Mouse (Mus musculus) R1 (cell line): ENCODE results near the gene Inpp5d.

Experiments
- DNase-seq: peaks from one replicate; pipeline ENCODE4 v3.0.0-alpha.2; 2018; ENCODE audit warnings: low read depth, low spot score

Gene Inpp5d

GRCm38 (mm10) chr1:87623977-87624666 lies 4.0 kb downstream of the Inpp5d start:
- peak; percentile 40 for DNase-seq

GRCm38 (mm10) chr1:87624826-87625225 lies 4.7 kb downstream of the Inpp5d start:
- DNase-seq, result no peak

DNA sequence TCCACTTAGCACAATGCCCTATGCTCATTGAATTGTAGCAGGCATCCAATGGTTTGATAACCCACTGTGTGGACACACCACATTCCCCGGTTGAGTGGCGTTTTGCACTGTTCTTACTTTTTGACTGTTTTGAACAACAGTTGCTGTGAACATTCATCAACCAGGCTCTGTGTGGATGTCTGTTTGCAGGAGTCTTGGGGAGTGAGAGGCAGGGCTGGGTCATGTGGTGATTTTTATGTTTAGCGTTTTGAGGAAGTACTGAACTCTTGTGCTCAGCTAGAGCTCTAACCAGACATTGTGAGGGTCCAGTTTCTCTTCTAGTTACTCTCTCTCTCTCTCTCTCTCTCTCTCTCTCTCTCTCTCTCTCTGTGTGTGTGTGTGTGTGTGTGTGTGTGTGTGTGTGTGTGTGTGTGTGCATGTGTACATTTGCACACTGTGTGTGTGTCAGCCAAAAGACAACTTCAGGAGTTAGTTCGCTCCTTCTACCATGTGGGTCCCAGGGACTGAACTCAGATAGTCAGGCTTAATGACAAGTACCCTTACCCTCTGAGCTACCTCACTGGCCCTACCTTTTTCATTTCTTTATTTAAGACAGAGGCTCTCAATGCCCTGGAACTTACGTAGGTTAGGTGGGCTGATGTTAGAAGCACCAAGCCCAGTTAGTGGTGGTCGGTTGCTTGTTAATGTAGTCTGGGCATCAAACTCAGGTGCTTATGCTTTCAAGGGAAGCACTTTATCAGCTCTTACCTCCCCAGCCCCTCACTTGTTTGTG lies 5.3 kb downstream of the Inpp5d start:
- DNase-seq, result no peak

GRCm38 (mm10) chr1:87626344-87626743 lies 6.2 kb downstream of the Inpp5d start:
- DNase-seq, result no peak

DNA sequence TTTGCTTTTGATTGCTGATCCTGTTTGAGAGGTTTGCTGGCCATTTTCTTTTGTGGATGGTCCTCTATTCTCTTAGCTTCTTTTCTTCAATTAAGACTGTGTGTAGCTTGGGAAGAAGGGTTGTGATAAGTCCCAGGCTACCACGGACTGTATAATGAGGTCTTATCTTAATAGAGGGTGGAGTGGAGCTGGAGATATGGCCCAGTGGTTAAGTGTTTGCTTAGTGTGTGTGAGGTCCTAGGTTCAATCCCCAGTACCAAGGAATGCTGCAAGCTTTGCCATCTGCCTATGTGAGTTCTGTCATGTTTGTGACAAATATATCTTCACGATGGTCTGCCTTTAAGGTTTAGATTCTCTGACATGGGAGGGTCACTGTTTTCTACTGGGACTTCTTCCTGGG lies 8.0 kb downstream of the Inpp5d start:
- DNase-seq, result no peak

GRCm38 (mm10) chr1:87631584-87631983 lies 11.5 kb downstream of the Inpp5d start:
- DNase-seq, result no peak

GRCm38 (mm10) chr1:87632163-87632562 lies 12.1 kb downstream of the Inpp5d start:
- DNase-seq, result no peak

DNA sequence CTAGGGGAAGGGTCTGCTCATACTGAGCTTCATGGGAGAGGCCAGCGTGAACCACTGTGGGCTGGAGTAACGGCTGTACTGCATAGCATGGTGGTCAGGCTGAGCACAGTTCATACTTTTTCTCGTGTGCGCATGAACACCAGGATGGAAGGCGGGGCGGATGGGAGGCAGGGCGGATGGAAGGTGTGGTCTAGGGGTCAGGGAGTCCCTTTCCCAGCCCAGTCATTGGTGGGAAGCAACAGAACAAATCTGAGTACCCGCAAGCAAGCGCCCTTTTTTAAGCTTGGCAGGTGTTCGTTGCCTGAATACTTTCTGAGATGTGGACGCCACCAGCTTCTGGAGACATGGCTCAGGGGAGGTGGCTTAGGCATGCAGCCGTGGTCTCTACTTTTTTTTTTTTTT lies 16.6 kb downstream of the Inpp5d start:
- DNase-seq, result peak; percentile 68

DNA sequence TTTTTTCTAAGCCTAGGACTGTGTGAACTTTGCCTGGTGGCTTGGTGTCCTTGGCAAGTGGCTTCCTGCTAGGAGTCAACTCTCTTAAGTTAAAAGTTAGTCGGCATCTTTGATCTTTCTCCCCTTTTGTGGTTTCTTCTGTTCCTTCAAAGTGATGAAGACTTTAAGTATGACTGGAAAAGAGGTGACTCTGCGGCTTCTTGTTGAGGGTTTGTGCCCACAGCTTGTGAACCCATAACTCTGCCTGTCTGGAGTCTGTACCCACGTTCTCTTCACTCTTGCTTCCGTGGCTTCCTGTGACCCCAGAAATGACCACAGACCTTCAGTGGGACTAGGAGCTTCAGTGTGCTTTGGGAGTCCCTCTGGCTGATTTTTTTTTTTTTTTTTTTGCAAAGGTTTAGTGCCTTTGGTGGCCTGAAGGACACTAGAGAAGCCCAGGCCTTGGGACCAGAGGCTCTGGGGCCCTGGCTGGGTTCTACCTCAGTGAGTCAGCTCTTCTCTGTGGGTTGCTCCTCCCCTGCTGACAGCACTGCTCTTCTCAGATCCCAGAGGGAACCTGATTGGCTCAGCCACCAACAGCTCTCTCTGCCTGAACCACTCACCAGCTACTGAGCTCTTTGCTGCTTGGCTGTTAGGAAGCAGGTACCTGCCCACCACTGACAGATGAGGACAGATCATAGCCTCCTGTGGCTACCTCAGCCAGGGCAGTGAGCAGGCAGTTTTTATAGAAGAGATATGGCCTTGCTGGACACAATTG lies 17.2 kb downstream of the Inpp5d start:
- DNase-seq, result peak; percentile 80

- no peak for DNase-seq
These were observed 17.9 kb downstream of the Inpp5d start for GRCm38 (mm10) chr1:87637878-87638600.

GRCm38 (mm10) chr1:87639724-87640123 lies 19.6 kb downstream of the Inpp5d start:
- no peak for DNase-seq

DNA sequence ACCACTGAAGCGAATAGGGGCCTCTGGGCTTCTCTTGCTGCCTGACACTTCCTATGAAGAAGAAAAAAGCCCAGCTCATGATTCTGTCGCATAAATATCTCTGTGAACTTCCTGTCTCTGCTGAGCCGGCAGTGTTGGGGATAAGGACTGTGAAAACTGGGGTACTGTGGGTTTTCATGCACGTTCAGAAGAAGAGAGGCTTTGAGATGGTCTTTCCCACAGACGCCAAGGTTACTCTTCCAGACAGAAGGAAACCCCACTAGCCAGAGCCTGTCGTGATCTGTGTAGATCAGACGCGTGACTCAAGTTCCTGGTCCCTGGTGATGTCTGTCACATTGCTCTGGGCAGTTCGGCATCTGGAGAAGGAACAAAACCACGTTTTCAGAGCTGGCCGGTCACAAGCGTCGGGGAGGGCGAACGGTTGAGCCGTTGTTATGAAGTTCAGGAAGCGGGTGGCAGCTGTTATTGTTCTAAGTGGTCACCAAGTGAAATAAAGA lies 20.1 kb downstream of the Inpp5d start:
- no peak for DNase-seq

DNA sequence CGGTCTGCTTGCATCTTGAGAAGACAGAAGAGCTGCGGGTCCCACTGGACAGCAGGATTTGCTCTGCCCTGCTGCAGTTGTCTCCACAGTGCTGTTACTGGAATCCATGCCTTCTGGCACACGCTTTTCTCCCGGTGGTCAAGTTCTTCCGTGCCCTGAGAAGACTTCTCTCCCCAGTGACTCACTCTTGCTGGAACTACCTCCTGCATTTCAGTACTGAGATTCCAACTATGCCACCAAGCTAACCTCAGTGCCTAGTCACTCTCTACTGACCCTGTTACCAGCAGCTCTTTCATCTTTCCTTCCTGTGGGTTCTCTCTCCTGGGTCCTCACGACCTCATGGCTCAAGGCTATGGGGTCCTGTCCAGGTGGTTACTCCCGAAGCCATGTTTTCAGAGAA lies 22.9 kb downstream of the Inpp5d start:
- no peak for DNase-seq

DNA sequence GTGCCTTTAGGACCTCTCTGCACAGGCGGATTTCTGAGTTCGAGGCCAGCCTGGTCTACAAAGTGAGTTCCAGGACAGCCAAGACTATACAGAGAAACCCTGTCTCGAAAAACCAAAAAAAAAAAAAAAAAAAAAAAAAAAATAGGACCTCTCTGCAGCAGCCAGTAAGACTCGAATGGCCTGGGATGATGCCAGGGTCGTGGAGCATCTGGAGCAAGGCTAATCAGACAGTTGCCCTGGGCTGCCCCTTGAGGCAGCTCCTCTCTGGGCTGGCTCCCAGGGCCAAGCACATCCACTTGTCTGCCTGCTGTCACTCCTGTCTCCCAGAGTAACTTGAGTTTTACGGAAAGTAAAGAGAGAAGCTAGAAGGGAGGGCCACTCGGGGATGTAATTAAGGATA lies 24.9 kb downstream of the Inpp5d start:
- DNase-seq, result no peak

GRCm38 (mm10) chr1:87645748-87646147 lies 25.6 kb downstream of the Inpp5d start:
- DNase-seq, result no peak

GRCm38 (mm10) chr1:87647820-87648219 lies 27.7 kb downstream of the Inpp5d start:
- DNase-seq, result no peak

GRCm38 (mm10) chr1:87648657-87649056 lies 28.5 kb downstream of the Inpp5d start:
- no peak for DNase-seq

DNA sequence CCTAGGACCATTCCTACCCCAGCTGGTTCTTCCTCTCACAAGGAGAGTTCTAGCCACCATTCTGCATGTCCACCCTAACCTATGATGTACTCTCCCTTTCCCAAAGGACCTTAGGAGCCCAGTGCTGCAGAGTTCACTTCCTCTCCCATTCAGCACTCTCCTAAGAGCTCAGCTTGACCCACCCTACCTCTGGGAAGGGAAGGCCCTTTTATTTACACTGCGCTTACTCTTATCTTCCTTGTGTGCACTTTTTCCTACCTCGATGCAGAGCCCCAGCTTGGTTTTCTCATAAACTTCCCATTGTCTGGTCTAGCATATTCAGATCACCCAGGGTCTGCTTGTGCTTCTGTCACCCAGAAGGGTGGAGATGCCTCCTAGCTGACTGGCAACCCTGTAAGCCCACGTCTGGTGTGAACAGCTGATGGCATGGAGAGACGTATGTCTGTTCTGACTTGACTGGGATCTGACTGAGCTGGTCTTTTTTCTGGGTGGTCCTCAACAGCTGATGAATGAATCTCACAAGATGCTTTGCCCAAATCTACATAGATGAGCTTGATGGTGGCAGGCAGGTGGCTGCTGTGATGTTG lies 29.2 kb downstream of the Inpp5d start:
- DNase-seq, result no peak

DNA sequence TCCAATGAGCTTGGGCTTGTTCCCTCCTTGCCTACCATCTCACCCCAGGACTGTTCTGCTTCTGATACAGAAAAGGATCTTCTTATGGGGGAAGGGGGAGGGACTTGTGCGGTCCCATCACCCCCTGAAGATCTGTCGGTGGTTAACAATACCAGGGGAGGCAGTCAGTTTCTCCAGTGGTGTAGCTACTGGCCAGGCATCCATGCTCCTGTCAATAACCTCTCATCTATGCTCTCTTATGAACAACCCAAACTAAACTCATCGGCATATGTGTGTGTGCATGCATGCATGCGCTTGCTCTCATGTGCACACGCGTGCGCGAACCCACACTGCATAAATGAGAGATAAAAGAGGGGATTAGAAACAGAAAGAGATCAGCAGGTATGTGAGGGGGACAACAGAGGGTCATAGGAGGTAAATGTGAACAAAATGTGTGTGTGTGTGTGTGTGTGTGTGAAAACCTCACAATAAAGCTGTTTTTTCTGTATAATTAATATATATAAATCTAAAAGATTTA lies 29.9 kb downstream of the Inpp5d start:
- DNase-seq, result no peak

DNA sequence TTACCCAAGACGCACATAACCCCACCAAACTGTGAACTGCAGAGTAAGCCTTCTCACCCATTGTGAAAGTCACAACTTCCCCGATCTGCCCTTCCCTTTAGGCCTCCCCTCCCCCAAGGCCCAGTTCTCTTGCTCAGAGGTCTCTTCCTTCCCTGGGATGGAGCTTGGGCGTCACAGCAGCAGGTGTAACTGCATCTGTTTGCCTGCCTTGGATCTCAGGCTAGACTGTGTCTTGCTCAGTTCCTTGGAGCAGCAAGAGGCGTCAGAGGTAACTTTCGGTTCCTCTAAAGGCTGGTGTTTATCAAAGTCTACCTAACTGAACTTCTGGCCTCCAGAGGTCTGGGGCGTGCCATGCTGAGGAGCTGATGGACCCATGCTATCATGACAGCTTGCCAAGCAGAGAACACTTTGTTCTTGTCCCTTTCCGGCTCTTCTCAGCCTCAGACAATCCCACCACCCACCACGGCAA lies 30.5 kb downstream of the Inpp5d start:
- DNase-seq, result no peak

DNA sequence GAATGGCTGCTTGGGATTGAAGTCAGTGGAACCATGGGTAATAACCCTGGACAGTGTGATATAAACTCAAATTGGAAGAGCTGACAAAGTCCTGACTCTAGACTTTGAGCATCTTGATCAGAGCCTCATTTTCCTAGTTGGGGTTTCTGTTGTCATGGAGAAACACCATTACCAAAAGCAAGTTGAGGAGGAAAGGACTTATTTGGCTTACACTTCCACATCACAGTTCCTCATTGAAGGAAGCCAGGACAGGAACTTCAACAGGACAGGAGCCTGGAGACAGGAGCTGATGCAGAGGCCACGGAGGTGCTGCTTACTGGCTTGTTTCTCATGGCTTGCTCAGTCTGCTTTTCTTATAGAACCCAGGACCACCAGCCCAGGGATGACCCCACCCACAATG lies 31.3 kb downstream of the Inpp5d start:
- no peak for DNase-seq
